Mouse (Mus musculus) brain, embryonic 18.5 days (tissue): ENCODE data around the gene Elof1.
"Not testable (repeated sequence)": the region's sequence is repeated elsewhere in the genome, so short reads cannot be mapped to it uniquely, and the experiment has no call there.

ENCODE experiments used
- DNase-seq: peaks from one replicate; pipeline ENCODE4 v3.0.0-alpha.2; 2012; ENCODE audit warnings: low read depth, low spot score

Gene Elof1

GRCm38 (mm10) chr9:22092746-22093145 is 24.2 kb downstream of the Elof1 start:
- no peak for DNase-seq

DNA sequence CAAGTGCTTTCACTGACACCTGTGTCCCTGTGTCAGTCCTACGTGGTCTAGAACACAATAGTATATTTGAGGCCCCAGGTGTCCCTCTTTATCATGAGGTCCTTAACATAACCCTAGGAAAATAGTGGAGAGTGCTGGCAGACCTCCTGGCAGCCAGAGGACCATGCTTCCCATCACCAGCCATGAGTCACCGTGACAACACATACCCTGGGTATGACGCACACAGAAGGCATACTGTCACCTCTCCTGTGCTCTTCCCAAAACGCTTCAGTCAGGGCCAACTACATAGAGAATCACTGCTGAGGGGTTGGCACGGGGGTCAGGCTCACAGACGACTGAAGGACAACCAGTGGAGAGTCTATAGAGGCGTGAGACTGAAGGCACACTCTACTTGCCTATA is 27.0 kb downstream of the Elof1 start:
- DNase-seq: no peak

DNA sequence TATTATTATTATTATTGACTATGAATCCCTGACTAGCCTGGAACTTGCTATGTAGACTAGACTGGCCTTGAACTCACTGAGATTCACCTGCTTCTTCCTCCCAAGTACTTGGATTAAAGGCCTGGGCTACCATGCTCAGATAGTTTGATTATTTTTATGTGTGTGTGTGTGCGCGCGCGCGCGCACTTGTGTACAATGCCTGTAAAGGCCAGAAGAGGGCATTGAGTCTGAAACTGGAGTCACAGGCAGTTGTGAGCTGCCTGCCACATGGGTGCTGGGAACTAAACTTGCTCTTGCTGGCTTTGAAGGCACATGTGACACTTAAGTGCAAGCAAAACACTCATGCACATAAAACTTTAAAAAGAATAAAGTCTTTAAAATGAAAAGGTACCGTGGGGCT is 27.7 kb downstream of the Elof1 start:
- DNase-seq: no peak

DNA sequence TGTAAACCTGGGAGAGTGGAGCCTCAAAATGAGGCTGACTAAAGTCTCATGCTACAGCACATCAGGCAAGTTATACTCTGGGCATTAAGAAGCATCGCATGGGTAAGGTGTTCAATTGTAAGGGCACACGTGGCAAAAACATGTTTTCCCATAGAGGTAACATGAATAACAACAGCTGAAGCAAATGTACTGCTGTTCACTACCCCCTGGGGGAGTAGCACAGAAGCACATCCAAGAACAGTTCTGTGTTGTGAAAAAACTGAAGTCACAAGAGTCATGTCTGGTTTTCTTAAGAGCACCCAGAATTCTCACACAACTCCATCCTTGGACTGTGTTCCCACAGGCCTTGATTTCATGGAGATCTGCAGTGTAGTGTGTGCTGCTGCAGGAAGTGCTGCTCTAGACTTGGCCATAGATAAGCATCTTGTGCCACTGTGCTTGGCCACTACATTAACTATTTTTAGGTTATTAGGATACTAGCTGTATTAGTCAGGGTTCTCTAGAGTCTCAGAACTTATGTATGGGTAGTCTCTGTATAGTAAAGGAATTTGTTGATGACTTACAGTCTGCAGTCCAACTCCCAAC is 29.8 kb downstream of the Elof1 start:
- no peak for DNase-seq

DNA sequence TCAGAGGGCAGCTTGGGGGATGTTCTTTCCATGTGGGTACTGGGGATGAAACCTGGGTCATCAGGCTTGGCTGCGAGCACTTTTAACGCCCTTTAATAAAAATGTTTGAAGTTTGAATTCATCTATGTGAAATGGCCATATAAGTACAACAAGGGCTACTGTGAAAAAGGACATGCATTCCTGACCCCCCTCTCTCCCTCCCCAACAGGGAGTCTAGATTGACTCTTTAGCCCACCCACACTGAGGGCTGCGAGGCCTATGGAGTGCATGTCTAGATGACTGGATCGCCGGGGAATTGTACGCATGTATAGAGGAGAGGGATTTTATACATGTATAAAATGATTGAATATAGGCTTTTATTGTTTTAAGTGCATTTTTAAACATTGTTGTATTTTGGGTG is 31.0 kb downstream of the Elof1 start:
- DNase-seq: no peak

DNA sequence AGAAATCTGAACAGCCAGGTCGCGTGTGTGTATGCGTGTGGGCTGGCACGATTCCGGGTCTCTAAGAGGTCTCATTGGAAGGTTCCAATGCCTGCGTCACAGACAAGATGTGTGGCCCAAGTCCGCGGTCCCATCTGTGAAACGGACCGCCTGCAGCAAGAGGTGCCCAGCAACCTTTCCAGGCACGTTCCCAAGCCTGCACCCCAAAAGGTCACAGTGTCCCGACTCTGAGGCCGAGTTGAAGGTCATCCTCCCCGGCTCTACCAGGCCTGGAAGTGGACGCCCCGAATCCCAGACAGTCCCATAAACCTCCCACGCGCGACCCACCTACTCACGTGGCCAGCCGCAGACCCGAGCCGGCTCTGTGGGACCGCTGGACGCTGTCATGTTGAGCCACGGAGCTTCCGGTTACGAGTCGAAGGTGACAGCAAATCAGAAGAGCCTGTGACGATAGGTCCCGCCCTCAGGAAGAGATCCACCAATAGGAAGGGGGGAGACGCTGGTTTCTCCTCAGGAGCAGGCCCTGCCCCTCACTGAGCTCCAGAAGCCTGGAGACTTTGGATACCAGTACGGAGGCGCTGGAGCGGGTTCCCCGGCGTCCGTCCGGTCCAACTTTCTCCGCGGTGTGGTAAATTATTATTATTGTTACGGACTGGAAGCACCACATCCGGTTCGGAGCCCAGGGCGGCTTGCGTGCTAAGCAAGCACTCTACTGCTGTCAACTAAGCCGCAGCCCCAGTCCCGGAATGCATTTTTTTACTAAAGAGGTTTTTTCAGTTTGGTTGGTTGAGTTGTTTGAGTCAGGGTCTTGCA is 31.7 kb downstream of the Elof1 start, which contains the start of gene Ecsit:
Gene Ecsit, minus strand, starts transcription at position 417 of the 813 bp plus-strand sequence.
- DNase-seq: peak; percentile 93

GRCm38 (mm10) chr9:22084667-22085021 is 32.3 kb downstream of the Elof1 start:
- DNase-seq: no peak

DNA sequence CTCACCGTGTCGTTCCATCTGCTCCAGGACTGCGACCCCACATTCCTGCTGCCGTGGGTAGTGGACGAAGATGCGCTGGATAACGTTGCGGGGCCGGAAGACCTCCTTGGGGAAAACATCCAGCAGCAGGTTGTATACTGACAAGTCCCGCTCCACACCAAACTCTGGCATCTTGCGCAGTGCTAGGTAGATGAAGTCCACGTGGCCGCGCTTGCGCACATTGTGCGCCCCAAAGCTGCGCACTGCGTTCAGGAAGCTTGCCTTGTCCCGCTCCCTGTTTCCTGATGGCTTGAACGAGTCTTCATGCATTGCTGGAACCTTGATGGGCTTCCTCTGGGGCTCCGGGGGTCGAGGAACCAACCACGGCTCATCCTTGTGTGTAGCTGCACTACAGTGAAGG is 40.7 kb downstream of the Elof1 start:
- no peak for DNase-seq

GRCm38 (mm10) chr9:22075778-22076177 is 41.2 kb downstream of the Elof1 start:
- DNase-seq: not testable (repeated sequence)

DNA sequence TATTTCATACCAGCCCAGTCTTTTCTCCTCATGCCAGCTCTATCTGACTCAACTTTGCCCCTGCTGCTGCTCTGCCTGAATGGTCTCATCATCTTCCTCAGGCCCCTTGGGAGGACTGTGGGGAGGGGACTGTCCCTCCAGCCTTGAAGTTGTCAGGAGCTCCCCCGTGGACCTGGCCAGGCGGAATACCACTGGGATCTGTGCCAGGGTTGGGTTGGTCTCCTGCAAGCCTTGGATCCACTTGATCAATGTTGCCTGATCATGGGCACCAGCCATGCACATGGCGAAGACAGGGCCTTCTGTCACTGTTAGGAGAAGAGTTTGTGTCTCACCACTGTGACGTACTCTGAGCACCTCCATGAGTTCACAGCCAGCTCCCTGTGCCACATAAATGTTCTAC is 44.7 kb downstream of the Elof1 start:
- DNase-seq: no peak

DNA sequence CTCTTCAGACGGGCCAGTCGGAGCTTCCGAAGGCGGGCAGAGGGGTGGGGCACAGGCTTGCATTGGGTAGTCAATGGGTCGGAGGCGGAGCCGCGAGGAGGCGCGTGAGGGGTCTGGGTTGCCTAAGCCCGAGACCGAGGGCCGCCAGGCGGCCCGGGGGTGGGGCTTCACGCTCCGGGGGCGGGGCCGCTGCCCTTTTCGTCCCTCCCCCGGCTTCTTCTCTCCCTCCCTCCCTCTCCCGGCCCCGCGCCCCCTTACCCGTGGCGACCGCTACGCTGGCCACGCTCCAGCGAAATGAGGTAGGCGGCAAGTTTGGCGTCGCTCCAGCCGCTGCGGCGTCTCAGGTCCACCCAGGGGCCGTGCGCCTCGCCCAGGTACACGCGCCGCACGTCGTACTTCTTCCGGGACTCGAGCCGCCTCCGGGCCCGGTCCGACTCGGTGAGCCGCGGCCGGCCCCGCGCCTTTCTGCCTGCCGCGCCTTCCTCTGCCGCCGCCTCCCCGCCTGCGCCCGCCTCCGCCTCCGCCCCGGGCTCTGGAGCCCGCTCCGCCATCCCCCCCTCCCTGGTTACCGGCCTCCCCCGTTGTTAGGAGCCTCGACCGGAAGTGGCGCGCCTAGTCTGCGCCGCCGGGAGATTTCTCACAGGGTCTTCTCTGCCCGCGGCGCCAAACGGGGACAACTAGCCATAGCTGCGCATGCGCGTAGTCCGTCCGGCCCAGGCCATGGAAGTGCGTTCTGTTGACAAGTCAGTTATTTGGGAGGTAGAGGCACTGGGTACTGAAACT is 46.0 kb downstream of the Elof1 start, which contains the start of the genes Gm49318 and Zfp653:
Gene Gm49318, minus strand, starts transcription at position 469 of the 783 bp plus-strand sequence.
Gene Zfp653, minus strand, starts transcription at position 586 of the 783 bp plus-strand sequence.
- DNase-seq: peak; percentile 90

DNA sequence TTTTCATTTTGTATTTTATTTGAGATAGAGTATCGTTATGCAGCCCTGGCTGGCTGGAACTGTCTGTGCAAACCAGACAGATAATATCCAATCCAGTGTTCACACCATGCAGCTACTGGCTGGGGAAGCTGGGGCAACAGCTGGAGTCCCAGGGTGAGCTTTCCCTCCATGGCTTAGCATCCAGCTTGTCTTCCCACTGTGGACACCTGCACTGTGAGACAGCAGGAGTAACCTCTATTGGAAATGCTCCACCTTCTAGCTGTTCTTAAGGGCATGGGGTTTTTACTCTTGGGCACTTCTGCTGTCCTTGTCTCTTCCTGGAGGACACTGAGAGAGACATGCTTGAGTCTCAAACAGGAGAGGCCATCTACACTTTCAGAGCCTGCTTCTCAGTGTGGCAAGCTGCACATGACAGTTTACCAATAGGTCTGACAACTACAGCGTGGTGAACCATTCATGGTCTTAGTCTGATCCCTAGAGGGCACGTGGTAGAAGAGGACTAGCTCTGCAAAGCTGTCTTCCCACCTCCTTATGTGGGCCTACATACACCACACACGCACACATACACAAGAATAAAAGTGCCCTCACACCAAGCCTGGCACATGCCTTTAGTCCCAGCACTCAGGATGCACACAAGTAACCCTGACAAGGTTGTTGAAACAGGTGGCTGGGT is 47.0 kb downstream of the Elof1 start:
- DNase-seq: no peak

GRCm38 (mm10) chr9:22067195-22067594 is 49.8 kb downstream of the Elof1 start:
- DNase-seq: no peak

DNA sequence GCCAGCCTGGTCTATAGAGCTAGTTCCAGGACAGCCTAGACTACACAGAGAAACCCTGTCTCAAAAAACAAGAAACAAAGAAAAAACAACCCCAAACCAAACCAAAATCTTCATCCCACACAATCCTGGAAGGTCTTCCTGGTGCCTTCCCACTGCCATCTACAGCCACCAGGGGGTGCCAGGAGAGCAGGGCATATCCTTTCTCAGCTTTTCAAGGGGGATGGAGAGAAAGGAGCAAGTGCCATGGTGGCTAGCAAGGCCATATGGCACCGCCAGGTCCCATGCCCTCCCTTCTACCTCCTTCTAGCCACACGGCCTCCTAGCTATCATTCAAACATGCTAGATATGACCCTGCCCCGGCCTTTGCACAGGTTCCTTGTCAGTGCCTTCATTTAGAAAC is 50.5 kb downstream of the Elof1 start:
- no peak for DNase-seq

DNA sequence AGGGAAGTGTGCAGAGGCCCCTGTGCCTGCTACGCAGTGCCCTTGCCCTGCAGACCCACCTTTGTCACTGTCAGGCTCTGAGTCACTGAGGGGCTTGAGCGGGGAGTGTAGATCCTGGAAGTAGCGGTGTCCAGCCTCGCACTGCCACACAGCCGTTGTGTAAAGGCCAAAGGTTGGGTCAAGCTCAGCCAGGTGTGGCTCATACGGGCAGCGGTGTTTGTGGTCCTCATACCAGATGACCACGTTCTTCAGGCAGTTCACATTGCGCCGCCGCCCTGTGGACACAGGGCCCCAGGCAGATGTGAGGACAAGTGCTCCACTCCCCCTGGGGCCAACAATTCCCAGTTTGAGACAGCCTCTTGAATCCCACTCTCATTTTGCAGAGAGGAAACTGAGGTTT is 51.3 kb downstream of the Elof1 start:
- no peak for DNase-seq

DNA sequence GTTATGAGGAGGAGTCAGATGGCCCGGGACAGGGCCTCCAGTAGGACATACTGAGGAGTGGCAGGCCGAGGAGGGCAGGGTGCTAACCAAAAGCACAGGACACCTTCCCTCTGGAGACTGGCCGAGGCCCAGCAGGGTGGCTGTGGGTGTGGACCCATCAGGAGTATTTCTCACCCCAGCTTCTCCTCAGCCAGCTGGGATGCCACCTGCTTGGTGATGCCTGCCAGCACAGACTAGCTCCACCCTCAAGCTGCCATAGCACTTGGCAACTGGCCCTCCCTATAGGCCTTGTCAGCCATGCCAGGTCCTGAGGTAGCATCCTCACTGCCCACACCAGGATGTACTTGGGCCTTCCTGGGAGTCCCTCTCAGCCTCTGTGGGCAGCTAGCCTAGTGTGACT is 52.6 kb downstream of the Elof1 start:
- DNase-seq: no peak
